Mouse (Mus musculus) embryonic facial prominence, embryonic 14.5 days (tissue): ENCODE measurements around the gene Zfp689. TPM values are rescaled to one million over a fixed set of nuclear protein-coding genes. Genes with fewer than 3 reads are reported as not detected.
"Not testable (repeated sequence)": the region's sequence is repeated elsewhere in the genome, so short reads cannot be mapped to it uniquely, and the experiment has no call there.

Experiments used
- ATAC-seq: fragments of 200-750 bp; cut with Nextera tagmentation; 2 replicates; pipeline ENCODE4 v1.8.0; 2017; ENCODE audit warnings: low read depth, moderate number of reproducible peaks, moderate TSS enrichment
- DNase-seq: peaks from one replicate; pipeline ENCODE4 v3.0.0-alpha.2; 2015; ENCODE audit warnings: low spot score
- H3K27ac ChIP-seq: fragments of 300-500 bp; sonication (generic); replicated peaks from 2 replicates; pipeline ENCODE4 v1.5.1; 2014; ENCODE audit warnings: low read depth, mild to moderate bottlenecking, low read length, moderate library complexity
- H3K27me3 ChIP-seq: fragments of 300-500 bp; sonication (generic); replicated peaks from 2 replicates; pipeline ENCODE4 v1.6.1; 2014; ENCODE audit warnings: low read length; ENCODE audit not compliant: control insufficient read depth, insufficient read depth
- H3K36me3 ChIP-seq: fragments of 300-500 bp; sonication (generic); 2 replicates; pipeline ENCODE4 v1.6.1; 2014; ENCODE audit warnings: low read length, mixed read lengths; ENCODE audit not compliant: control insufficient read depth, insufficient read depth
- H3K4me1 ChIP-seq: fragments of 300-500 bp; sonication (generic); 2 replicates; pipeline ENCODE4 v1.6.1; 2014; ENCODE audit warnings: antibody characterized with exemption, low read length; ENCODE audit not compliant: control insufficient read depth, insufficient read depth
- H3K4me2 ChIP-seq: fragments of 300-500 bp; sonication (generic); 2 replicates; pipeline ENCODE4 v1.6.1; 2014; ENCODE audit warnings: low read depth, mild to moderate bottlenecking, low read length, moderate library complexity, mixed read lengths
- H3K4me3 ChIP-seq: fragments of 300-500 bp; sonication (generic); 2 replicates; pipeline ENCODE4 v1.5.1; 2014; ENCODE audit warnings: low read depth, mild to moderate bottlenecking, low read length
- H3K9ac ChIP-seq: fragments of 300-500 bp; sonication (generic); 2 replicates; pipeline ENCODE4 v1.6.1; 2014; ENCODE audit warnings: low read depth, mild to moderate bottlenecking, low read length, moderate library complexity, mixed read lengths
- H3K9me3 ChIP-seq: fragments of 300-500 bp; sonication (generic); 2 replicates; pipeline ENCODE4 v1.6.1; 2016; ENCODE audit warnings: low read length; ENCODE audit not compliant: control insufficient read depth
- WGBS: fragments of 180-500 bp; shearing (Covaris S2); extraction: QIAGEN DNeasy Blood & Tissue Kit; methylation state at CpG from one replicate; pipeline ENCODE4 v1.1.7; 2014; 5-methylcytosine and 5-hydroxymethylcytosine counted together
- polyA plus RNA-seq: library from polyadenylated mRNA; unstranded; fragments of >200 nt; fragmentation: Nextera tagmentation; extraction: Ambion mirVana; gene quantifications from 2 replicates; pipeline ENCODE4 v1.2.1, GENCODE M21; 2014

The Zfp689 gene
- polyA plus RNA-seq, 1 experiment from 2014 or later, result 7.1 TPM

- not testable (repeated sequence) for H3K4me2 ChIP-seq, DNase-seq, H3K4me1 ChIP-seq, H3K9me3 ChIP-seq, H3K27me3 ChIP-seq, H3K27ac ChIP-seq, ATAC-seq, H3K4me3 ChIP-seq, H3K9ac ChIP-seq
- H3K36me3 ChIP-seq, result peaks cover 52% of the 10 kb centered on the region
- 96% methylated on average over 8 of the region's 8 CpGs for WGBS
Observed at GRCm38 (mm10) chr7:127459311-127459710, 10.4 kb upstream of the Zfp689 start, which contains the start of gene Prr14. TSS of gene Prr14 (plus strand) at chr7:127459611.

GRCm38 (mm10) chr7:127458371-127459122, 9.6 kb upstream of the Zfp689 start:
- WGBS, result 78% methylated on average over 3 of the region's 3 CpGs
- H3K9me3 ChIP-seq, H3K27me3 ChIP-seq, H3K4me3 ChIP-seq, ATAC-seq, H3K4me1 ChIP-seq, H3K9ac ChIP-seq, DNase-seq, H3K27ac ChIP-seq, H3K4me2 ChIP-seq: not testable (repeated sequence)
- peaks cover 52% of the 10 kb centered on the region for H3K36me3 ChIP-seq

GRCm38 (mm10) chr7:127454905-127455304, 5.9 kb upstream of the Zfp689 start:
- Histone ChIP-seq H3K36me3 (peaks cover 38% of the 10 kb centered on the region), H3K4me1 (peaks cover 23% of the 10 kb centered on the region), H3K4me2 (no peak overlapping the region), H3K9me3 (no peaks in the 10 kb centered on the region), H3K9ac (no peak overlapping the region), H3K27me3 (no peaks in the 10 kb centered on the region), H3K4me3 (no peak overlapping the region), H3K27ac (no peak overlapping the region)
- WGBS, result 92% methylated on average over 7 of the region's 7 CpGs
- no peak for DNase-seq
- no peak for ATAC-seq

GRCm38 (mm10) chr7:127453056-127453455, 4.1 kb upstream of the Zfp689 start:
- Histone ChIP-seq H3K4me3 (no peak overlapping the region), H3K4me1 (peaks cover 26% of the 10 kb centered on the region), H3K9ac (no peak overlapping the region), H3K4me2 (no peak overlapping the region), H3K9me3 (no peaks in the 10 kb centered on the region), H3K36me3 (peaks cover 31% of the 10 kb centered on the region), H3K27ac (no peak overlapping the region), H3K27me3 (no peaks in the 10 kb centered on the region)
- no peak for ATAC-seq
- DNase-seq, result no peak
- WGBS, result 99% methylated on average over 2 of the region's 2 CpGs

- 82% methylated on average over 7 of the region's 7 CpGs for WGBS
- H3K9me3 ChIP-seq, result no peaks in the 10 kb centered on the region
- H3K27me3 ChIP-seq, result no peaks in the 10 kb centered on the region
- ATAC-seq, result no peak
- H3K4me1 ChIP-seq, result peaks cover 32% of the 10 kb centered on the region
- peak overlapping the region; percentile 93 for H3K9ac ChIP-seq
- DNase-seq, result no peak
- peaks cover 25% of the 10 kb centered on the region for H3K36me3 ChIP-seq
- peak overlapping the region; percentile 58 for H3K4me2 ChIP-seq
- no peak overlapping the region for H3K27ac ChIP-seq
- H3K4me3 ChIP-seq, result peak overlapping the region; percentile 89
Observed at GRCm38 (mm10) chr7:127449966-127450365, 1.0 kb upstream of the Zfp689 start.

- WGBS, result 96% methylated on average over 18 of the region's 20 CpGs
Observed at GRCm38 (mm10) chr7:127443976-127444375, 5.0 kb downstream of the Zfp689 start.

GRCm38 (mm10) chr7:127437724-127438123, 11.2 kb downstream of the Zfp689 start:
- DNase-seq, result no peak
- no peak overlapping the region for H3K27ac ChIP-seq
- no peak overlapping the region for H3K9ac ChIP-seq
- H3K9me3 ChIP-seq, result peaks cover 13% of the 10 kb centered on the region; the same call in 1 of the 2 replicates
- H3K4me2 ChIP-seq, result no peak overlapping the region
- H3K36me3 ChIP-seq, result peaks cover 14% of the 10 kb centered on the region
- H3K4me1 ChIP-seq, result no peaks in the 10 kb centered on the region
- H3K4me3 ChIP-seq, result no peak overlapping the region
- 81% methylated on average over 3 of the region's 3 CpGs for WGBS
- no peak for ATAC-seq
- H3K27me3 ChIP-seq, result no peaks in the 10 kb centered on the region

More at GRCm38 (mm10) chr7:127443976-127444375, 5.0 kb downstream of the Zfp689 start:
- no peaks in the 10 kb centered on the region for H3K9me3 ChIP-seq
- no peak for ATAC-seq
- H3K4me3 ChIP-seq, result no peak overlapping the region
- peaks cover 55% of the 10 kb centered on the region for H3K36me3 ChIP-seq
- no peak overlapping the region for H3K27ac ChIP-seq
- H3K4me1 ChIP-seq, result peaks cover 7% of the 10 kb centered on the region; the same call in 1 of the 2 replicates
- H3K27me3 ChIP-seq, result no peaks in the 10 kb centered on the region
- DNase-seq, result no peak
- H3K4me2 ChIP-seq, result no peak overlapping the region
- H3K9ac ChIP-seq, result no peak overlapping the region

GRCm38 (mm10) chr7:127435206-127435605, 13.8 kb downstream of the Zfp689 start:
- ATAC-seq (no peak), DNase-seq (no peak)
- H3K9me3 ChIP-seq, result peaks cover 13% of the 10 kb centered on the region; the same call in 1 of the 2 replicates
- no peaks in the 10 kb centered on the region for H3K36me3 ChIP-seq
- no peak overlapping the region for H3K27ac ChIP-seq
- H3K4me1 ChIP-seq, result no peaks in the 10 kb centered on the region
- no peak overlapping the region for H3K4me3 ChIP-seq
- H3K4me2 ChIP-seq, result no peak overlapping the region
- no peak overlapping the region for H3K9ac ChIP-seq
- 87% methylated on average over 4 of the region's 4 CpGs for WGBS
- no peaks in the 10 kb centered on the region for H3K27me3 ChIP-seq

GRCm38 (mm10) chr7:127426354-127426753, 22.6 kb downstream of the Zfp689 start:
- 67% methylated on average over 3 of the region's 3 CpGs for WGBS

More at GRCm38 (mm10) chr7:127426354-127426753, 22.6 kb downstream of the Zfp689 start:
- no peaks in the 10 kb centered on the region for H3K9me3 ChIP-seq
- no peak overlapping the region for H3K27ac ChIP-seq
- H3K27me3 ChIP-seq, result 0 out of 2 replicates have a peak, but pooled peaks cover 3% of the 10 kb centered on the region
- no peak for DNase-seq
- no peak overlapping the region for H3K4me2 ChIP-seq
- H3K4me3 ChIP-seq, result no peak overlapping the region
- peaks cover 5% of the 10 kb centered on the region; the same call in 1 of the 2 replicates for H3K4me1 ChIP-seq
- H3K36me3 ChIP-seq, result no peaks in the 10 kb centered on the region
- no peak for ATAC-seq
- no peak overlapping the region for H3K9ac ChIP-seq
